Mouse (Mus musculus): ENCODE measurements around the gene 2010111I01Rik. TPM values are rescaled to one million over a fixed set of nuclear protein-coding genes. Genes with fewer than 3 reads are reported as not detected.
A peak's percentile ranks its signal among the peaks of the same experiment; 100 is the strongest.

The 2010111I01Rik gene
- total and polyA plus RNA-seq, 2 experiments from 2014 or later = 107 to 149 TPM

- Histone ChIP-seq H3K9me3 (replicated peaks; ENCODE audit: control insufficient read depth, low read length) (no peaks in the 10 kb centered on the region), H3K27me3 (ENCODE audit: control insufficient read depth, insufficient read depth, low read length) (no peaks in the 10 kb centered on the region), H3K27ac (ENCODE audit: low read depth) (no peak overlapping the region), H3K4me3 (ENCODE audit: low read depth, low read length) (no peak overlapping the region), H3K4me2 (ENCODE audit: low read depth, low read length) (no peak overlapping the region), H3K9ac (replicated peaks; ENCODE audit: low read depth, low read length) (no peak overlapping the region), H3K36me3 (replicated peaks; ENCODE audit: control insufficient read depth, insufficient read depth, low read length) (no peaks in the 10 kb centered on the region), H3K4me1 (ENCODE audit: control insufficient read depth, insufficient read depth) (peaks cover 22% of the 10 kb centered on the region)
- WGBS = 79% methylated on average over 2 of the region's 2 CpGs
- TF ChIP-seq EP300 (IDR thresholded peaks at IDR 0.05; ENCODE audit: low read depth) (no peak), CTCF (IDR thresholded peaks at IDR 0.05; ENCODE audit: low read depth) (no peak)
- DNase-seq (ENCODE audit: low spot score) (no peak), ATAC-seq (ENCODE audit: insufficient read depth, low read depth) (no peak)
Measured at GRCm38 (mm10) chr13:63091246-63091645, 126.6 kb downstream of the 2010111I01Rik start.

DNA sequence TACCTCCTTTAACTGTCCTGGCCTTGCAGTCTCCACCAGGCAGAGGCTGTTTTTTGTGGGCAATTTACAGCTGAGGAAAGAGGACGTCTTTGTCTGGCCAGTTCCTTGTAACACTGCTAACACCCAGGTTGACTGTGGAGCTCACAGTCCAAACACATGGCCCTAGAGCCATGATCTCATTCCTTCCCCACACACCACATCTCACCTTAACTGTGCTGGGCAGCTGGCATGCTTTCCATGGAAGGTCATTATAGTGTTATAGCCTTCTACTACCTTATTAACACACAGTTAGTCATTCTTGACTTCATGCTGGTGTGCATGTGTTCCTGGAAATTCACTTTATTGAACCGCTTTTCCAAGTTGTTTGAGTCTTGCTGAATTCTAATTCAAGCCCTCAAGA lies 127.6 kb downstream of the 2010111I01Rik start:
- Histone ChIP-seq H3K4me1 (ENCODE audit: control insufficient read depth, insufficient read depth) (peaks cover 31% of the 10 kb centered on the region), H3K9me3 (replicated peaks; ENCODE audit: control insufficient read depth, low read length) (no peaks in the 10 kb centered on the region), H3K27ac (ENCODE audit: low read depth) (no peak overlapping the region), H3K27me3 (ENCODE audit: control insufficient read depth, insufficient read depth, low read length) (no peaks in the 10 kb centered on the region), H3K36me3 (replicated peaks; ENCODE audit: control insufficient read depth, insufficient read depth, low read length) (no peaks in the 10 kb centered on the region), H3K4me2 (ENCODE audit: low read depth, low read length) (no peak overlapping the region), H3K4me3 (ENCODE audit: low read depth, low read length) (no peak overlapping the region), H3K9ac (replicated peaks; ENCODE audit: low read depth, low read length) (no peak overlapping the region)
- ATAC-seq (ENCODE audit: insufficient read depth, low read depth) = no peak
- no peak for TF ChIP-seq CTCF (IDR thresholded peaks at IDR 0.05; ENCODE audit: low read depth)
- TF ChIP-seq EP300 (IDR thresholded peaks at IDR 0.05; ENCODE audit: low read depth) = no peak
- WGBS = 89% methylated on average over 2 of the region's 2 CpGs
- DNase-seq (ENCODE audit: low spot score) = no peak

DNA sequence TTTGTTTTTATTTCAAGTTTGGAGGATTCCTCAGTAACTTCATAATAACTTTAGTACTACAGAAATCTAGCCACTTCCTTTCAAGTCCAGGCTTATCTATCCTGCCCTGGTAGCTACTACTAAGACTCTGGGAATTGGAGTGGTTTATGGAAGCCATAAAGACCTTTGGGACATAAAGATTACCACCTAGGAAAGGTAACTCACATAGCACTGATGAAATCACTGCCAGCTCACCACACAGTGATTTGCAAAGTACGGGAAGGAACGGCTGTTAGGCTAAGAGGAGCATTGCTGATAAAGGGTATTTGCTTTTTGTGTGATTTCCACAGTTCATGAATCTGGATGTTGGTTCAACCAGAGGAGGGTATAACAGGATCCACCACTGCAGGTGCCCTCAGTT lies 128.2 kb downstream of the 2010111I01Rik start:
- Histone ChIP-seq H3K27ac (ENCODE audit: low read depth) (no peak overlapping the region), H3K27me3 (ENCODE audit: control insufficient read depth, insufficient read depth, low read length) (no peaks in the 10 kb centered on the region), H3K9ac (replicated peaks; ENCODE audit: low read depth, low read length) (no peak overlapping the region), H3K4me1 (ENCODE audit: control insufficient read depth, insufficient read depth) (peaks cover 31% of the 10 kb centered on the region), H3K4me3 (ENCODE audit: low read depth, low read length) (no peak overlapping the region), H3K36me3 (replicated peaks; ENCODE audit: control insufficient read depth, insufficient read depth, low read length) (no peaks in the 10 kb centered on the region), H3K9me3 (replicated peaks; ENCODE audit: control insufficient read depth, low read length) (no peaks in the 10 kb centered on the region), H3K4me2 (ENCODE audit: low read depth, low read length) (no peak overlapping the region)
- WGBS = 79% methylated on average over 2 of the region's 2 CpGs
- ATAC-seq (ENCODE audit: insufficient read depth, low read depth) = no peak
- DNase-seq (ENCODE audit: low spot score) = no peak
- no peak for TF ChIP-seq EP300 (IDR thresholded peaks at IDR 0.05; ENCODE audit: low read depth)
- TF ChIP-seq CTCF (IDR thresholded peaks at IDR 0.05; ENCODE audit: low read depth) = no peak

GRCm38 (mm10) chr13:63093636-63094035 lies 128.9 kb downstream of the 2010111I01Rik start:
- Histone ChIP-seq H3K27ac (ENCODE audit: low read depth) (no peak overlapping the region), H3K4me2 (ENCODE audit: low read depth, low read length) (no peak overlapping the region), H3K27me3 (ENCODE audit: control insufficient read depth, insufficient read depth, low read length) (no peaks in the 10 kb centered on the region), H3K4me1 (ENCODE audit: control insufficient read depth, insufficient read depth) (peaks cover 31% of the 10 kb centered on the region), H3K9me3 (replicated peaks; ENCODE audit: control insufficient read depth, low read length) (no peaks in the 10 kb centered on the region), H3K4me3 (ENCODE audit: low read depth, low read length) (no peak overlapping the region), H3K9ac (replicated peaks; ENCODE audit: low read depth, low read length) (no peak overlapping the region), H3K36me3 (replicated peaks; ENCODE audit: control insufficient read depth, insufficient read depth, low read length) (no peaks in the 10 kb centered on the region)
- 88% methylated on average over 6 of the region's 6 CpGs for WGBS
- TF ChIP-seq CTCF (IDR thresholded peaks at IDR 0.05; ENCODE audit: low read depth) (no peak), EP300 (IDR thresholded peaks at IDR 0.05; ENCODE audit: low read depth) (no peak)
- no peak for ATAC-seq (ENCODE audit: insufficient read depth, low read depth)
- DNase-seq (ENCODE audit: low spot score) = no peak

GRCm38 (mm10) chr13:63094317-63095131 lies 129.8 kb downstream of the 2010111I01Rik start:
- Histone ChIP-seq H3K4me2 (ENCODE audit: low read depth, low read length) (no peak overlapping the region), H3K9me3 (replicated peaks; ENCODE audit: control insufficient read depth, low read length) (no peaks in the 10 kb centered on the region), H3K4me3 (ENCODE audit: low read depth, low read length) (no peak overlapping the region), H3K27ac (ENCODE audit: low read depth) (peak overlapping the region; percentile 55), H3K4me1 (ENCODE audit: control insufficient read depth, insufficient read depth) (peaks cover 31% of the 10 kb centered on the region), H3K9ac (replicated peaks; ENCODE audit: low read depth, low read length) (no peak overlapping the region), H3K36me3 (replicated peaks; ENCODE audit: control insufficient read depth, insufficient read depth, low read length) (no peaks in the 10 kb centered on the region), H3K27me3 (ENCODE audit: control insufficient read depth, insufficient read depth, low read length) (no peaks in the 10 kb centered on the region)
- no peak for DNase-seq (ENCODE audit: low spot score)
- TF ChIP-seq EP300 (IDR thresholded peaks at IDR 0.05; ENCODE audit: low read depth) (no peak), CTCF (IDR thresholded peaks at IDR 0.05; ENCODE audit: low read depth) (no peak)
- 33% methylated on average over 8 of the region's 8 CpGs for WGBS
- no peak for ATAC-seq (ENCODE audit: insufficient read depth, low read depth)

Measured in heart, postnatal 0 days (tissue).